Mouse (Mus musculus): ENCODE results near the gene Tmod1.

Tmod1 gene

DNA sequence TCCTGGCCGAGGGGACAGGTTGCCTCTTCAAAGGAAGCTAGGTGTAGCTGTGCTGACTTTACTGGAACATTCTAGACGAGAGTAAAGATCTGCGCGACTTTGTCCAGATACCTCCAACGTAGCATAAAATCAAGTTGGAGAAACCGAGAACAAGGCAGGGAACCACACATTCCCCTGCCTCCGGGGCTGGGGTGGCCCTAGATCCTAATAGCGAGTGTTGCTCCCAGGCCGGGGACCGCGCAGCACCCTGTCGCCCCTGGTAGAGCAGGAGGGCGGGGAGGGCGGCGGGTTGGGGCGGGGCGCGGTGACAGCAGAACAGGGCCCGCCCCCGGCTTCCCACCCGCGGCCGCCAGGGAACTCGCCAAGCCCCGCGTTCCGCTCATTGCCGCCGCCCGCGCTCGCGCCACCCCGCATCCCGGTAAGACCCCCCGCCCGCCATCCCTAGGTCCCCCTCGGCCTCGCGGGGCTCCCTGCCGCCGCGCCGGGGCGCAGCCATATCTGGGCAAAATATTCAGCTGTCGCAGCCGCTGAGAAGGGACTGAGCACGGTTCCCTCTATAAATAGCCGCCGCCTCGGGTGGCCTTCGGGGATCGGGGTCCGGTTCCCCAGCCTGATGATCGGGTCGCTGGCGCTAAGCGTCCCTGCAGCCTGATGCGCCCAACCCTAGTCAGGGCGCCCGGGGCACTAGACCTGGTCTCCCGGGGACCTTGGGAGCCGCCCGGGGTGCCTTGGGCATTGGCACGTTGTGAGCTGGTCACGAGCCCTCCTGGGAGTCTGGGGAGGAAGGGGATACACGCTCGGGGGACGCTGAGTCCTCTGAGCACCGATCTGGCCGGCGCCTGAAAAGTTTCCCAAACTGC, at the start of gene Tmod1:
Tmod1 (plus strand) TSS at position 44 of the 860 bp plus-strand sequence.
- in situ Hi-C loops (cut with MboI), result no loop called here

DNA sequence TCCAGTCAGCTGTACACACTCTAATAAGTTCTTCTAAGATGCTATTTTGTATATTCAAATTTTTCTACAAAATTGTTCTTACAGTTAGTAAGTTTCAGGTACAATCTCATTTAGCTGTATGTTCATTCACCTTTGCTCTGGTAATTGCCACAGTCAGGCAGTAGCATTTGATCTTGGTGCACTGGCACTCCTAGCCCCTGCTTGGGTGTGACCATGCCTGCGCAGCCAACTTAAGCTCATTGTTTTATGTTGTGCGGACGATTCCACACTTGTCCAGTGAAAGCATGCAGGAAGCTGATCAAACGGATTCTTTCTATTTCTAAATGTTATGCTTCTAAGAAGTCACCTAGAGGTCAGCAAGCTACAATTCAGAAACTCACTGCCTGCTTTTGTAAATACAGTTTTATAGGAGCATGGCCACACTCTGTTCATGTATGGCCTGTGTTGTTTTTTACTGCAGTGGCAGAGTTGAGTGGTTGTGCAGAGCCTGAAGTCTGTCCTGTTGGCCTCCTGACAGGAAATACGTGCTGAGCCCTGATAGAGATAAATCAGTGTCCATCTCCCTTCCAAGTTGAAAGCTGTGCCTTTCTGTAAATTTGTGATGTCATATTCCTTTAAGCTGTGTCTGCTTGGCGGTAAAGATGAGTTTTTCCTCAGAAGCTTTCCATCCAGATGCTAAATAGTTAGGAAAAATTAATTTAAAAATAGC, 48.2 kb upstream of the Tmod1 start:
- in situ Hi-C loops (cut with MboI), result no loop called here

DNA sequence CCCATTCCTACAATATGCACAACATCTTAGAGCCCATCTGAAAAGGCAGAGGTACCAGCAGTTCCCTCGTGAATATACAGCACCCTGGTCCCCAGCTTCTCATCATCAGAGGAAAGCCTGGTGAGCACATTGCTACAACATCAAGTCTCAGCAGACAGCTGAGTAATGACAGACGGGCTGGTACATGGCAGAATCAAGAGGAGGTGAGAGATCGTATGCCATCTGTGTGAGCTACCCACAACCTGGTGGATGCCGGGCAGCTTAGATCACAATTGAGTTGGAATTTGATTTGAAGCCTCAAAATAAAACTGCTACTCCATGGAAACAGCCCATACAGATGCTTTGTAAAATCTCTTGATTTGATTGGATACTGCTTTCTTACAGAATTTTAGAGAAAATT, 40.2 kb upstream of the Tmod1 start:
- in situ Hi-C loops (cut with MboI), result no loop called here

DNA sequence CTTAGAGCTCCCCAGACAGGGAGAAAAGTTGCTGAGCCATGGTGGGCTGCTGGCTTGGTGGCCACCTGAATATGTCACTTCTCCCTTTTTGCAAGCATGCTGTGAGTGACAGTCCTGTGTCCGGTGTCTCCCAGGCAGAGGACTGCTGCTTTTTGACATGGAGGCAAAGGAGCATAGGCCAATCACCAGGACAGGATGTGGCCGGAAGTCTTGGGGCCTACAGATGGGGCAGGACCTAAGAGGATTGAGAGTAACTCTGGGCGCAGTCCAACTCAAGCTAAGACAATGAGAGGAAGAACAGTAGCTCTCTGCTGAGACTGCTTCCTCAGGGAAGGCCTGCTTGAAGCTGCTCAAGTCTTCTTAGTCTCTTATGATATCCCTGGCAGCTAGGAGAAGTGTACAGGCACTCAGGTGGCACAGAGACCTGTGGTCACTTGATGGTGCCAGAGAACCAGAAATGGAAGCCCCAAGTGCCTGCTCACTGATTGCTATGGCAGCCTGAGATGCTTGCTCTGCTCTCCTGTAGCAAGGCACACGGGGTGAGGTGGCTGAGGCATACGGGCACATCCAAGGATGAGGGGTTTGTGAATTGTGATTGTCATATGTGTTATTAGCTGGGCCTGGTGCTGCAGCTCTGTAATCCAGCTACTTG, 30.5 kb upstream of the Tmod1 start:
- in situ Hi-C loops (cut with MboI), result no loop called here

DNA sequence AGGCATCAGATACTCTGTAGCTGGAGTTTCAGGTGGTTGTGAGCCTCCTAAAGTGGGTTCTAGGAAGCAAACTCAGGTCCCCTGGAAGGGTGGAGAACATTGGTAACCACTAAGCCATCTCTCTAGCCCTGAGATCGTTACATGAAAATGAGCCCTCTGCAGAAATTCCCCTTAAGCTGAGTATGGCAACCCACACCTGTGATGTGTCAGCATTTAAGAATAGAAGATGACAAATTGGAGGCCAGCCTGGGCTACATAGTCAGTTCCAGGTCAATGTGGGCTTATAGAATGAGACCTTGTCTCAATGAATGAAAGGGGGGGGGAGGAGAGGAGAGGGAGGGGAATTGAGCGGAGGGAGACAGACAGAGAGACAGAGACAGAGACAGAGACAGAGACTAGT, 27.0 kb upstream of the Tmod1 start:
- in situ Hi-C loops (cut with MboI), result no loop called here

DNA sequence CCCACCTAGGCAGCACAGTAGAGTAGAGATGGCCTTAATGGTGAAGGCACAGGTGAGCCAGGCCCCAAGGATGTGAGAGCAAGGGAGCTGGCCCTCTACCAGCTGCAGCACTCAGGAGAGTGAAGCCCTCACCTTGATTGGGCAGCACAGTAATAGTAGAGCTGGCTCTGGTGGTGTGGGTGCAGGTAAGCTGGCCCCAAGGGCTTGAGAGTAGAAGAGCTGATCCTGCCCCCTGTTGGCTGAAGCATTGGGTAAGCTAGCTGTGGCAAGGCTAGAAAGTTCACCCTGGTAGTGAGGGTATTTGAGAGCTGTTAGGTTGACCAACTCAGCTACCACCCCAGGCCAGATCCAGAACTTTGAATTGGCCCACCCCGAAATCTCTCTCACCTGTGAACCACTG, 23.1 kb upstream of the Tmod1 start:
- in situ Hi-C loops (cut with MboI), result no loop called here

DNA sequence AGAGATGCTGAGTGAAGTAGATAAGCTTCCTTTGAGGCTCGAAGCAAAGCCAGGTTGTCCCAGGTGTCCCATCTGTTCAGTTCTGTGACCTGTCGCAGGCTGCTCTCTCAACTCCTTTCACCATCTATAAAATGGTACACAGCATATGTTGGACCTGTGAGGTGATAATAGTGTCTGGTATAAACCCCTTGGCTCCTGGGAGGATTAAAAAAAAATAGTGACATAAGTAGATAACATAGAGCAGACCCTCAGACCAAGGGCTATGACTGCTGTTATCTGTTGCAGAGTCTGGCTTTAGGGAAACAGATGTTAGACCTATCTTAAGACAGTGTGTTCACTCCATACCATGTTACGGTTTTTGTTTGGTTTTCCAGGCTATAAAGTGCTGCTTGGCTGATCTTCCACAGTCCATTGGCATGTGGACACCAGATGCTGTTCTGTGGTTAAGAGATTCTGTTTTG, 15.7 kb upstream of the Tmod1 start:
- in situ Hi-C loops (cut with MboI), result no loop called here

DNA sequence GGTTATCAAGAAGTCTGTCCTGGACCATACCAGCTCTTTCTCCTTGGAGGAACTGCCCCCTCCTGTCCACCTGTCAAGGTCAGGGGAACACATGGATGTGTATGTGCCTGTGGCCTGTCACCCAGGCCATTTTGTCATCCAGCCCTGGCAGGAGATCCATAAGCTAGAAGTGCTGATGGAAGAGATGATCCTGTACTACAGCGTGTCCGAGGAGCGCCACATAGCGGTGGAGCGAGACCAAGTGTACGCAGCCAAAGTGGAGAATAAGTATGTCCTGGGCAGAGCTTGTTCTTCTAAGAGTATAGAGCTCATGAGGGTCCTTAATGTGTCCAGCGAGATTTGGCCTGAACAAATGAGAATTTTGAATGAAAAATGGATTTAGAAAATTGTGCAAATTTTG, 12.8 kb upstream of the Tmod1 start:
- in situ Hi-C loops (cut with MboI), result no loop called here

DNA sequence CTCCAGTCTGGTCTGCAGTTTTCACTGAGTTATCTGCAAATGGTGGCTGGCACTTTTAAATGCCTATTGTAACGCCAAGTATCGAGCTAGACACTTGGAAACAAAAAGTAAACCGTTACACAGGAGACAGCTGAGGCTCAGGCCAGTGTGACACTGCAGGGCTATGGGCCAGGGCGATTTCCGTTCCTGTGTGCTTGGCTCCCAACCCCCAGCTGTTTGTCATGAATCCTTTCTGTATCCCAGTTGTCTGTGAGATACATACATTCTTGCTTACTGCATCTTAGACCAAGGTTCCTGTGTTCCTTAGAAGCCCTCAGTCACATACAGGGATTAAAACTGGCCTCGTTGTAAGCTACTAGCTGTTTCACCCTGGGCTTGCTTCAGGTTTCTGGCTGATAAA, 10.5 kb upstream of the Tmod1 start:
- in situ Hi-C loops (cut with MboI), result no loop called here

DNA sequence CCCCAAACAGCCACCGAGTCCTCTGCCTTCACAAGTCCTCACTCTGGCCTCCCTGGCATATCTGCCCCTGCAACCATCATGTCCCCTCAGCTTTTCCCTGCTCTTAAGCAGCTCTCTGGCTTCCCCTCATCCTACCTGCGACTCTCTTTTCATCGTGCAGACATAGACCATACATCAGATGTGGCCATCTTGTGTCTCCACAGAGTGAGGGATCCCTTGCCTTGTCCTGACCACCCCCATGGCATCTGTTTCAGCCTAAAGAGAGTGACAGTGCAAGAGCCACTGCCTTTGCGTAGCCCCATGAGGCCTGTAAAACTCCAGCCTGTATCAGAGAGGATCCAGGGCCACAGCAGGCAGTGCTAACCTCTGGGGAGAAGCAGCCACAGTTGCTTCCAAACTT, 10.0 kb upstream of the Tmod1 start:
- in situ Hi-C loops (cut with MboI), result no loop called here

DNA sequence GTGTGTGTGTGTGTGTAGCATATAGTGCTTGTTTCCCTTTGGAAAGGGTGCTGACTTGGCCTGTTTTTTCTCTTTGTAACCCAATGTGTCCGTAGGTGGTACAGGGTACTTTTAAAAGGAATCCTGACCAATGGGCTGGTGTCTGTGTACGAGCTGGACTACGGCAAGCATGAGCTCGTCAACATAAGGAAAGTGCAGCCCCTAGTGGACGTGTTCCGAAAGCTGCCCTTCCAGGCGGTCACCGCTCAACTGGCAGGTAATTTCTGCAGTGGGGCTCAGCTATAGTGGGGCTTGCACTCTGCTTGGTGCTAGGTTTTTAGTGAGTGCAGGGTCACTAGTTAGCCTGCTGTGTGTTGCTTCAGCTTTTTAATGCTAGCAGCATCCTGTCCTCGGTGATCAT, 9.2 kb upstream of the Tmod1 start:
- in situ Hi-C loops (cut with MboI), result no loop called here

DNA sequence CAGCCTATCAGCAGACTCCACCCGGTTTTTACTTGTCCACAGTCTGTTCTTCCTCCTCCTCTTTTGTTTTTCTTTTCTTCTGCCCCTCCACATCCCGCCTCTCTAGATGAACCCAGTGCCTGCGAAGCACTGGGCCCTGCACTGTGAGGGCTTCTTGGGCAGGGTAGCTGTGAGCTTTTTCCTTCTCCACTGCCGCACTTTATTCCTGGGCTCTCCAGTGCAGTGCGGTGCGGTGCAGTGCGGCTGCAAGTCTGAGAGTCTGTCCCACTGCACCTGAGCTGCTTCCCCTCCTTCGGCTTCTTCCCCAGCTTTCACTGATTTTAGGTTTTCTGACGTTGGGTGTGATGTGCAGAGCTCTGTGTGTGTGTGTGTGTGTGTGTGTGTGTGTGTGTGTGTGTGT, 6.3 kb upstream of the Tmod1 start:
- in situ Hi-C loops (cut with MboI), result no loop called here

DNA sequence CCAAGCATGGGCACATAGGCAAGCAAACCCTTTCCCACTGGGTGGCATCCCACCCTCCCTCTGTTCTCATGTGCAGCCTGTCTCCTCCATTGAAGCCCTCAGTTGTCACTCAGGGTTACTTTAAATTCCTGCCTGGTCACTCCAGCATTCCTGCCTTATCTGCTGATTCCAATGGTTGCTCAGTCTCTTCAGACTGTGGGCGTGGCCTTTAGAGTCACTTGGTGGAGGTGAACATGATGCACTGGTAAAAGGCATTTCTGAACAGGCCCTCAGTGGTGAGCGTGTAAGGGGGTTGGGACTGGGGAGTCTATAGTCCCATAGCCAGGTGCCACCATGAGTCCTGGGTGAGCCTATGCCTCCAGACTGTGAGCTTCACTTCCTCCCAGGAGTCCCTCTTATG, 5.5 kb upstream of the Tmod1 start:
- in situ Hi-C loops (cut with MboI), result no loop called here

DNA sequence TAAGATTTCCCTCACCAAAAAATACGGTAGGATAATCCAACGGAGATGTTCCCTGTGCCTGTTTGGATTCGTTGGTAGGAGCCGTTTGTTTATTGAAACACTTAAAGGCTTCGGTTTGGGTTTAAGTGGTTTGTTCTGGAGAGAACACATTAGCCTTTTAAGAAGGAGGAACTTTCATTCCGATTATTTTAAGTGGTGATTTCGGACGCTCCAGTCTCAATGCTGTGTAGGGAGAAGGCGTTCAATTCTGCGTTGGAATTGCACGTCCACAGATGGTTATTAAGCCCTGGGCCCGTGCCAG, 194 bp upstream of the Tmod1 start:
- in situ Hi-C loops (cut with MboI), result no loop called here

DNA sequence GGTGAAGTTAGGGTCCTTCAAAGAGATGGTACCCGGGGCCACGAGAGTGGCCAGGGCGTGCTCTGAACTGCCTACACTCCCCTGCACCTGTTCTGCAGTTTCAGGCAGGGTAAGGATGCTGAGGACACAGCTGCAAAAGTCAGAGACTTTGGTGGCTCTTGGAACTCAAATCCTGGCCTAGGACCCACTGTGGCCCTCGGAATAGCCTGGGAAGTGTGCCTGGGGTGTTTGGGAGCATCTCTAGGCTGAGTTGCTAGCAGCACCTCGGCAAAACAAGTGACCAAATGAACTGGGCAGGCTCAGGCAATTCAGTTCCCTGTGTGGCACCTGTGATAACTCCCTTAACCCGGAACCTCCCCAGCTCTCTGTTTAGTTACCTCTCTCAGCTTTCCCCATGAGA, 1.2 kb downstream of the Tmod1 start:
- in situ Hi-C loops (cut with MboI), result no loop called here

DNA sequence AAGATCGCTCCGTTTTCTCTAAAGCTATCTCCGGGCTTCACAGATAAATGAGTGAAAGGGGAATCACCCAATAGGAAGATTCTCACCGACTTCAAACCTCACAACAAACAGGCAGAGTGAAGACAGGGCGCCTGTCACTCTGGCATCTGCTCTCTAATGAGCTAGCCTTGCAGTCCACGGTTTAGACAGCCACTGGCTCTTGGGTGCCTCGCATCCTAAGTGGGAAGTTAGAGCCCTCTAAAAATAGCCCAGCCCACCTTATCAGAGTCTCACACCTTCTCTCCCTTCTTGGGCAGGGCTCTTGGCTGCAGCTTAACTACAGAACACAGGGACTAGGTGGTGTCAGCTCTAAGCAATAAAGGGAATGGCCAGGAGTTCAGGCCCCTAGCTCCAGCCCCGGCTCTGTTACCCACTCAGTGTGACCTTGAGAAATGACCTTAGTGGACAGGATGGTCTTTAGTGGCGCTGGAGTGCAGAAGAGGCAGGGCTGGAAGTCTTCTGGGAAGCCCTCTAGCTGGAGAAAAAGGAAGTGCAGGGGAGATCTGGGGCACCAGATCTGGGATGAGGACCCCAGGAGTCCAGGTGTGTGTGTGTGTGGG, 2.0 kb downstream of the Tmod1 start:
- in situ Hi-C loops (cut with MboI), result no loop called here

DNA sequence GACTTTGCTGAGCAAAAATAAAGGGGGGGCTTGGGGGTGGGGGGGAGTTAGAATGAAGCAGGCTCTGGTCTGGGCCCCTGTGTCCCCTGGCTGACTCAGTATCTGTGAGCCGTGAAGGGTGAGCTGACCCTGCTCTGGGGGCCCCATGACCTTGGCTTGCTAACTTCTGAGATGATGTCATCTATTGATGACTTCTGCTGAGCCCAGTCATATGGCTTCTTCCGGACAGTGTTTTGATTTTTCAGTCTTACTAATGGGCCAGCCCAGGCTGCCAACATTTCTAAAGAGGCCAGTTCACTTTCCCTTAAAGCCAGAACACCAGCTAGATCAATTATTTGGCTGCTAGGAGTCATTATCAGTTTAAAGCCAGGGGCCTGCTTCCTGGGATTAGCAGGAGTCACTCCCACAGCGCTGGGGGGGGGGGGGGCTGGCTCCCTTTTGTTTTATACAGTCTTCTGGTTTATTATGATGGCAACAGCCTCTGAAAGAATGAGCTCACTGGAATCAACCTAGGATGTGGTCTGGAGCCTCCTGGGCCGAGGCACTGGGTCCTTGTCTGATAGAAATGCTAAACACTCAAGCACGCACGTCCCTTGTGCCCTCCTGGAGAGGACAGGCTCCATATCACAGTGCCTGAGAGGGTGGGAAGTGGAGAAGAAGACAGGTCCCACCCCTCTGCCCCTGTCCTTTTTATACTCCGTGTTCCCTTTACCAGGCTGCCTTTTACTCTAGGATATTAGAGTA, 3.2 kb downstream of the Tmod1 start:
- in situ Hi-C loops (cut with MboI), result no loop called here

DNA sequence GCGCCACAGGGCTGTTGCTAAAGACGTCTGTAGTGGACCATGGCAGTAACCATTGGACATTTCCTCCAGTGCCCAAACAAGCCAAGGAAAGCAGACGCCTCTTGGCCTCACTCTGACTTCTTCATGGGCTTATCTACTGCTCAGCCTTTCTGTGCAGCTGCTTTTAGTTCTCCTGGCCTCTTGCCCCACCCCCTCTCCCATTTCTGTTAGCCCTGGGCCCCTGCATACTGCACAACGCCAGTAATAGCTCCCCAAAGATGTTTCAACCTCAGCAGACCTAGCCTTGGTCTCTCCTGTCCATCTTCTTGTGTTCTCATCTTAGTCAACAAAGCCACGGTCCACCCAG, 3.7 kb downstream of the Tmod1 start:
- in situ Hi-C loops (cut with MboI), result no loop called here

DNA sequence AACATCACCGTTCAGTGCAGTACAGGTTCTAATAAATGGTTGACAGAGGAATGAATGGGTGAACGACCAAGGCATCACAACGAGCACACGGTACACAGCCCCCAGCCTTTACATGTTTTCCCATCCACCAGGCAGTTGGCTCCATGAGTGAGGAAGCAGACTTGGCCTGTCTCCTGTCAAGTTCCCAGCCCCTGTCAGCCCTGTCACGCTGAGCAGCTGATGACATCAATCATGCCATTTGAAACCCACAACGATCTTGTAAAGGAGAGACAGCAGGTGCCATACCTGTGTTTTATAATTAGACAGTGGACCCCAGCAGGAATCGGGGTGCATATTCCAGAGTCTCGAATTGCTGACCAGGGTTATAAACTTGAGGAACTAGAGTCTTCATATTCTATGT, 4.6 kb downstream of the Tmod1 start:
- in situ Hi-C loops (cut with MboI), result no loop called here

DNA sequence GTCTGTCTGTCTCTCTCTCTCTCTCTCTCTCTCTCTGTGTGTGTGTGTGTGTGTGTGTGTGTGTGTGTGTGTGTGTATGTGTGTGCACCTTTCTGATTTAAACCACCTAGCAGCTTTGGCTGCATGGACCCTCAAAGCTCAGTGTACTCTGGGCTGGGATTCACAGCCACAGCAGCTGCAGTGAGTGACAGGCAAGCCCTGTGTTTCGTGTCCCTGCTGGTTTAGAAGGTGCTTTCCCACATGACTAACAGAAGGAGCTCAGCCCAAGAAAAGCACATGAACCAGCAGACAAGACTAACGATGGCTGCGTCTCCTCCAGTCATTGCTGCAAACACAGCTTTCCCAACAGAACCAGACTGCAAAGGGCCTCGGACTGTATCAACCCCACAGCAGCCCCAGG, 9.2 kb downstream of the Tmod1 start:
- in situ Hi-C loops (cut with MboI), result no loop called here

DNA sequence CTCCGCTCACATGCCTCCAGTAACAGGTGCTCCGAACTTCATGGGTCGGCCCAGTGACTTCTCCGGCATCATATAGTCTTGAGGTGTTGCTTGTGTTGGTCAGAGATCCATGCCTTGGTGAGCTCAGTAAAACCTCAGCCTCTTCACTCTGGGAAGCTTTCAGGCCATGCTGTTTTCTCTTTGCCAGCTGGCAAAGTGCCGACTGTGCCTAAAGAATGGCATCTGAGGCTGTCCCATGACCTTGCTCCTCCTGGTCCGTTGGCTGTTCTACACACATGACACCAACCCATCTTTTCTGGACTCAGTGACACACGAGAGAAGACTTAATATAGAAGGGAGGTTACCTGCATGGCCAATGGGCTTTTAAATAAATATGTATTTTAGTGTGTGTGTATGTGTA, 9.7 kb downstream of the Tmod1 start:
- in situ Hi-C loops (cut with MboI), result no loop called here

Measured in mature B cell (primary cell).